Comparison of ENCODE assay signal across 8 mouse cellular contexts in the genomic region with DNA sequence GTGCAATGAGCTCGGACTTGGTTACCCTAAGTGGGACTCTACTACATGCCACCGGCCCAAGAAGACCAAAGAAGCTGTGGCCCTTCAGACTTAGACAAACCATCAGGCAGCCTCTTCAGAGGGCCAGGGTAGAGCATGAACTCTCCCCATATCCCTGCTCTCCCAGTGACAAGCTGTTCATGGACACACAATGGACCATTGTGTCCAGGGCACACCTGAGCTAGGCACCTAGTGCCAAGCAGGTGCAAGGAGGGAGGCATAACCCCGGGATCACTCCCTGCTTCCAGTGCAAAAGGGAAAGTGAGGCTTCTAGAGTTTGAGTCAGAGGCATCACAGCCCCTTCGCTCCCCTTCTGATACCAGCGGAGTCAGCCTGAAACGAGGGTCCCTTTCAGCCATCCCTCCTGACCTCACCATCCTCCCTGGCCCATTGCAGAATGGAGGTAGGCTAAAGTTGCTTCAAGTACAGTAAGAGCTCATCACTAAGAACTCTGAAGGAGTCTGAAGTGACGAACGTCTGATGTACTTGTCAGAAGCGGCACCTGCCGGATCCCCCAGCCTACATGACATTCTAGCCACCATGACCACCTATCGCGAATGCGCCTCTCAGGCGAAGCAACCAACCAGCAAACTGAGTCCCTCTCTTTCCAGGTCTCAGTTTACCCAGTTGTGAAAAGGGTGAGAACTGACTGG. TPM values are rescaled to one million over a fixed set of nuclear protein-coding genes. Genes with fewer than 3 reads are reported as not detected.
DNase-seq lines count a peak whose midpoint lies in the region; ATAC-seq and TF ChIP-seq lines count a peak whose summit lies in the region.

No protein-coding gene starts in this region.

- peak; percentile 94 for DNase-seq in heart, adult 11 months
- no peak for DNase-seq in heart, postnatal 10 days
- no peak for DNase-seq in forebrain, embryonic 14.5 days (ENCODE audit: low spot score)
- DNase-seq in liver, embryonic 14.5 days (ENCODE audit: low read depth in 3 of 3, low spot score in 3 of 3) = no peak
- DNase-seq in frontal cortex, postnatal 14 days (ENCODE audit: low spot score in 2 of 2) = no peak
- no peak for DNase-seq in layer of hippocampus, adult 8-10 months (ENCODE audit: low spot score in 2 of 2)
- DNase-seq in testis, postnatal 10 days (ENCODE audit: low spot score) = no peak

- H3ac ChIP-seq in C2C12 (ENCODE audit: control insufficient read depth, insufficient read length, low read depth) = peak overlapping the region; percentile 74

- 18% methylated on average over 14 of the region's 14 CpGs for WGBS in forebrain, embryonic 14.5 days
- WGBS in liver, embryonic 14.5 days (ENCODE audit: insufficient replicate concordance) = 8% methylated on average over 14 of the region's 14 CpGs

- H3K9me3 ChIP-seq in forebrain, embryonic 14.5 days (replicated peaks; ENCODE audit: control insufficient read depth, low read length) = no peaks in the 10 kb centered on the region
- no peaks in the 10 kb centered on the region for H3K9me3 ChIP-seq in liver, embryonic 14.5 days (ENCODE audit: control insufficient read depth, low read length)

- H3K79me2 ChIP-seq in C2C12 (ENCODE audit: control insufficient read depth, insufficient read depth) = peaks cover 15% of the 10 kb centered on the region

- no peak overlapping the region for H3K27ac ChIP-seq in forebrain, embryonic 14.5 days (ENCODE audit: low read depth, low read length)
- H3K27ac ChIP-seq in liver, embryonic 14.5 days = no peak overlapping the region

- H3K27me3 ChIP-seq in C2C12 (ENCODE audit: control insufficient read depth, insufficient read depth, insufficient read length) = no peaks in the 10 kb centered on the region
- no peaks in the 10 kb centered on the region for H3K27me3 ChIP-seq in forebrain, embryonic 14.5 days (replicated peaks; ENCODE audit: control insufficient read depth, insufficient read depth, low read length)
- H3K27me3 ChIP-seq in liver, embryonic 14.5 days (ENCODE audit: control insufficient read depth, insufficient read depth, low read length) = peaks cover 19% of the 10 kb centered on the region

- H3K9ac ChIP-seq in forebrain, embryonic 14.5 days (ENCODE audit: low read length) = peak overlapping the region; percentile 73
- peak overlapping the region; percentile 69 for H3K9ac ChIP-seq in liver, embryonic 14.5 days (replicated peaks)

- no peaks in the 10 kb centered on the region for H3K36me3 ChIP-seq in C2C12 (ENCODE audit: control insufficient read depth, insufficient read depth)
- H3K36me3 ChIP-seq in forebrain, embryonic 14.5 days (ENCODE audit: control insufficient read depth, insufficient read depth, low read length) = no peaks in the 10 kb centered on the region
- no peaks in the 10 kb centered on the region for H3K36me3 ChIP-seq in liver, embryonic 14.5 days (replicated peaks; ENCODE audit: control insufficient read depth, insufficient read depth, low read depth)

- no peak for TF ChIP-seq EP300 in liver, embryonic 14.5 days (IDR thresholded peaks at IDR 0.05; ENCODE audit: low read depth)

- intact Hi-C loops in heart, postnatal 10 days (cut with DNase I) = loop anchor here (5.0 kb wide), 1 partner anchor 54 kb away; no protein-coding TSS in a partner anchor

- peak overlapping the region; percentile 51 for H3K4me3 ChIP-seq in C2C12 (ENCODE audit: insufficient read depth, poor library complexity, severe bottlenecking)
- H3K4me3 ChIP-seq in forebrain, embryonic 14.5 days (ENCODE audit: low read depth, low read length) = peak overlapping the region; percentile 62
- peak overlapping the region; percentile 62 to 82 for H3K4me3 ChIP-seq in liver, embryonic 14.5 days (ENCODE audit: insufficient read depth in 1 of 2, low read depth in 2 of 2, low read length in 2 of 2)

- peak overlapping the region; percentile 99 for H3K4me2 ChIP-seq in forebrain, embryonic 14.5 days (ENCODE audit: low read length)
- peak overlapping the region; percentile 90 for H3K4me2 ChIP-seq in liver, embryonic 14.5 days (ENCODE audit: low read depth)

- no peak for ATAC-seq in forebrain, embryonic 14.5 days
- no peak for ATAC-seq in liver, embryonic 14.5 days (ENCODE audit: insufficient read depth)

- peaks cover 13% of the 10 kb centered on the region for H3K79me3 ChIP-seq in C2C12 (ENCODE audit: low read depth)

- no peak for TF ChIP-seq CTCF in C2C12 (IDR thresholded peaks at IDR 0.05; ENCODE audit: control insufficient read depth, insufficient read depth, insufficient read length)
- no peak for TF ChIP-seq CTCF in liver, embryonic 14.5 days (IDR thresholded peaks at IDR 0.05; ENCODE audit: low read depth)

- H3K4me1 ChIP-seq in forebrain, embryonic 14.5 days (ENCODE audit: control insufficient read depth, insufficient read depth, low read length) = peaks cover 37% of the 10 kb centered on the region
- peaks cover 25 to 34% of the 10 kb centered on the region in 2 experiments for H3K4me1 ChIP-seq in liver, embryonic 14.5 days (replicated peaks; ENCODE audit: control insufficient read depth in 2 of 2, insufficient read depth in 2 of 2, low read length in 1 of 2)

TF ChIP-seq in C2C12, 6 proteins besides CTCF, POLR2A, EP300 and RAD21:
- TF ChIP-seq CEBPB (IDR thresholded peaks at IDR 0.05; ENCODE audit: low read depth) = no peak
- no peak for TF ChIP-seq FOSL1 (IDR thresholded peaks at IDR 0.05; ENCODE audit: insufficient read depth, low read length, poor library complexity, severe bottlenecking)
- no peak for TF ChIP-seq MYOD1 (IDR thresholded peaks at IDR 0.05; ENCODE audit: control insufficient read depth, insufficient read length, low read depth)
- no peak for TF ChIP-seq USF1 (IDR thresholded peaks at IDR 0.05; ENCODE audit: low read depth)
- no peak for TF ChIP-seq MAX (IDR thresholded peaks at IDR 0.05)

RNA-seq across cellular contexts. Expression of gene Nbeal2, which starts 0.9 kb away (rescaled TPM):
- 1 to 10 TPM; 8.3 to 8.7 TPM for total RNA-seq in heart, postnatal 10 days (2021)
- 3.3 TPM for polyA plus RNA-seq in C2C12 (2012; fragmentation: generic; extraction: Trizol)
- polyA plus RNA-seq in forebrain, embryonic 14.5 days (2014; fragmentation: Nextera tagmentation; extraction: Ambion mirVana) = 0.86 and 2.7 TPM in 2 replicates
- 4.2 and 4.3 TPM in 2 replicates for polyA plus RNA-seq in liver, embryonic 14.5 days (2012; rRNA removed)
- 1.6 TPM in 2 replicates for polyA plus RNA-seq in liver, embryonic 14.5 days (2014; fragmentation: Nextera tagmentation; extraction: Ambion mirVana)
- 10 to 100 TPM; 15.1 to 18.5 (median 18.1) TPM for total RNA-seq in layer of hippocampus, adult 8-10 months (2022)

RNA-seq across cellular contexts. Expression of gene Ccdc12, which starts 3.2 kb away (rescaled TPM):
- 10 to 100 TPM; 69.6 to 78.9 TPM for total RNA-seq in heart, postnatal 10 days (2021)
- 86.7 TPM for polyA plus RNA-seq in C2C12 (2012; fragmentation: generic; extraction: Trizol)
- 119 and 120 TPM in 2 replicates for polyA plus RNA-seq in forebrain, embryonic 14.5 days (2014; fragmentation: Nextera tagmentation; extraction: Ambion mirVana)
- 42.3 and 64.5 TPM in 2 replicates for polyA plus RNA-seq in liver, embryonic 14.5 days (2012; rRNA removed)
- 60.4 and 66.0 TPM in 2 replicates for polyA plus RNA-seq in liver, embryonic 14.5 days (2014; fragmentation: Nextera tagmentation; extraction: Ambion mirVana)
- total RNA-seq in layer of hippocampus, adult 8-10 months (2022) = 10 to 100 TPM; 46.4 to 61.2 (median 57.8) TPM

RNA-seq across cellular contexts. Expression of gene Nradd, which starts 28.9 kb away (rescaled TPM):
- 1 to 10 TPM; 2.2 to 2.3 TPM for total RNA-seq in heart, postnatal 10 days (2021)
- polyA plus RNA-seq in C2C12 (2012; fragmentation: generic; extraction: Trizol) = 87.7 TPM
- 25.3 and 26.8 TPM in 2 replicates for polyA plus RNA-seq in forebrain, embryonic 14.5 days (2014; fragmentation: Nextera tagmentation; extraction: Ambion mirVana)
- 1.4 and 1.5 TPM in 2 replicates for polyA plus RNA-seq in liver, embryonic 14.5 days (2012; rRNA removed)
- polyA plus RNA-seq in liver, embryonic 14.5 days (2014; fragmentation: Nextera tagmentation; extraction: Ambion mirVana) = 0.67 and 0.75 TPM in 2 replicates
- total RNA-seq in layer of hippocampus, adult 8-10 months (2022) = 1 to 10 TPM; 2.0 to 4.6 (median 3.0) TPM

Comparison
In these comparisons a context has a peak if more than half of its experiments do, and no peak if none do; other contexts are left out.
1. RNA of gene Nradd, which starts 28.9 kb away (polyA plus RNA-seq): 87.7 TPM in C2C12 (single experiment) and 25.3 to 26.8 TPM in forebrain, embryonic 14.5 days; 0.67 to 1.5 TPM in liver, embryonic 14.5 days; every median in the first group is over 10 times any median in the second.
2. Peak in every context shown above with its lines, with median percentiles within 50 percentile points of each other: H3K4me3 ChIP-seq.